Mouse (Mus musculus) MEL (cell line): Measurements from ENCODE around the gene Nhsl2.

Experiments used
- CTCF ChIP-seq, 3 experiments: IDR thresholded peaks in 2 of 3; conservative IDR thresholded peaks in 1 of 3; 2 replicates each; pipeline ENCODE4 v1.5.1; 2011 to 2012; ENCODE audit warnings: low read length in 3 of 3, low read depth in 2 of 3, mild to moderate bottlenecking in 2 of 3, improper control_type of control experiment in 1 of 3, inconsistent platforms in 1 of 3, mixed read lengths in 1 of 3, moderate library complexity in 1 of 3; ENCODE audit not compliant: control insufficient read depth in 1 of 3, insufficient read depth in 1 of 3, poor library complexity in 1 of 3, severe bottlenecking in 1 of 3
- ELF1 ChIP-seq: IDR thresholded peaks from 2 replicates; pipeline ENCODE4 v1.6.1; 2014; ENCODE audit warnings: low read depth, mild to moderate bottlenecking, inconsistent platforms, low read length, improper control_type of control experiment, moderate library complexity
- EP300 ChIP-seq, 2 experiments: IDR thresholded peaks; 2 replicates each; pipeline ENCODE4 v1.6.1; 2011; ENCODE audit warnings: improper control_type of control experiment in 2 of 2, low read length in 2 of 2, low read depth in 1 of 2, mild to moderate bottlenecking in 1 of 2
- MAX ChIP-seq: IDR thresholded peaks from 2 replicates; pipeline ENCODE4 v1.6.1; 2011; ENCODE audit warnings: low read length, improper control_type of control experiment
- POLR2A ChIP-seq, 2 experiments: IDR thresholded peaks; 2 replicates each; pipeline ENCODE4 v1.6.1; 2011 to 2012; ENCODE audit warnings: low read length in 2 of 2, mild to moderate bottlenecking in 2 of 2, control low read depth in 1 of 2, improper control_type of control experiment in 1 of 2, low read depth in 1 of 2, moderate library complexity in 1 of 2; ENCODE audit not compliant: control insufficient read depth in 1 of 2, insufficient read depth in 1 of 2, poor library complexity in 1 of 2
- POLR2AphosphoS2 ChIP-seq: IDR thresholded peaks from 2 replicates; pipeline ENCODE4 v1.6.1; 2011; ENCODE audit warnings: low read length, improper control_type of control experiment
- POLR2AphosphoS5 ChIP-seq: IDR thresholded peaks from 2 replicates; pipeline ENCODE4 v1.6.1; 2012; ENCODE audit warnings: low read depth, borderline replicate concordance, mild to moderate bottlenecking, inconsistent platforms, low read length, moderate library complexity, mixed read lengths
- TAL1 ChIP-seq: IDR thresholded peaks from 2 replicates; pipeline ENCODE4 v1.6.1; 2012; ENCODE audit warnings: mild to moderate bottlenecking, inconsistent platforms, low read length, moderate library complexity, mixed read lengths
- TCF12 ChIP-seq: IDR thresholded peaks from 2 replicates; pipeline ENCODE4 v1.6.1; 2014; ENCODE audit warnings: low read depth, mild to moderate bottlenecking, inconsistent platforms, low read length, improper control_type of control experiment, moderate library complexity
- USF1 ChIP-seq: IDR thresholded peaks from 2 replicates; pipeline ENCODE4 v1.6.1; 2014; ENCODE audit warnings: low read depth, mild to moderate bottlenecking, inconsistent platforms, low read length, improper control_type of control experiment, moderate library complexity
- USF2 ChIP-seq, 2 experiments: IDR thresholded peaks; 2 replicates each; pipeline ENCODE4 v1.6.1; 2011 to 2012; ENCODE audit warnings: improper control_type of control experiment in 2 of 2, low read length in 2 of 2, borderline replicate concordance in 1 of 2, inconsistent platforms in 1 of 2, low read depth in 1 of 2, mild to moderate bottlenecking in 1 of 2; ENCODE audit not compliant: insufficient read depth in 1 of 2
- ZC3H11A ChIP-seq: IDR thresholded peaks from 2 replicates; pipeline ENCODE4 v1.6.1; 2012; ENCODE audit warnings: low read depth, mild to moderate bottlenecking, inconsistent platforms, low read length, improper control_type of control experiment
- ZNF384 ChIP-seq: IDR thresholded peaks from 2 replicates; pipeline ENCODE4 v1.6.1; 2012; ENCODE audit warnings: low read depth, mild to moderate bottlenecking, inconsistent platforms, low read length, improper control_type of control experiment

DNA sequence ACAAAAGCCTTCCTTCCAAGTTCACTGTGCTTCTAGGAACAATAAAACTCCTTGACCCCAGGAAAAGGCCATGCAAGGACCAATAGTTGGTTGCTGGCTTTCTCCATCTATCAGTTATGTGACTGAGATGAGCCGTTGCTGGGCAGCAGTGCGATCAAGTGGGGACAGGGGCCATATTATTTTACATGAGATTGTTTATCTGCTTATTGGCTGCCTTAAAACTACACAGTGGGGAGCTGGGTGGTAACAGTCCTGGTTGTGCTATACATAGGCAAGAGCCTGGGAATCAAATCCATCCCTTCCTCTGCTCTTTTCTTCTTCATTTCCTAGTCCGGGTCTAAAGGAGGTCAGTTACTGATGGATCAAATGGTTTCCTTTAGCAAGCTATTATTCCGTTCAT lies 53.4 kb downstream of the Nhsl2 start:
- no peak for TF ChIP-seq TCF12
- no peak for TF ChIP-seq TAL1
- no peak for TF ChIP-seq POLR2AphosphoS5
- no peak for TF ChIP-seq CTCF (IDR thresholded peaks at IDR 0.05 in 2 of 3, conservative IDR thresholded peaks at IDR 0.05 in 1 of 3; ENCODE audit: control insufficient read depth in 1 of 3, insufficient read depth in 1 of 3, low read depth in 2 of 3, low read length in 3 of 3, poor library complexity in 1 of 3, severe bottlenecking in 1 of 3)
- TF ChIP-seq USF2 (IDR thresholded peaks at IDR 0.05; ENCODE audit: borderline replicate concordance in 1 of 2, insufficient read depth in 1 of 2, low read depth in 1 of 2, low read length in 2 of 2), result no peak
- no peak for TF ChIP-seq MAX
- no peak for TF ChIP-seq EP300 (IDR thresholded peaks at IDR 0.05; ENCODE audit: low read depth in 1 of 2, low read length in 2 of 2)
- no peak for TF ChIP-seq POLR2A (IDR thresholded peaks at IDR 0.05; ENCODE audit: control insufficient read depth in 1 of 2, insufficient read depth in 1 of 2, low read depth in 1 of 2, low read length in 2 of 2, poor library complexity in 1 of 2)
- no peak for TF ChIP-seq ZNF384
- no peak for TF ChIP-seq ZC3H11A
- no peak for TF ChIP-seq ELF1
- TF ChIP-seq POLR2AphosphoS2, result no peak
- no peak for TF ChIP-seq USF1
